Mouse (Mus musculus): Measurements from ENCODE around the gene Tbc1d10b. TPM values are rescaled to one million over a fixed set of nuclear protein-coding genes. Genes with fewer than 3 reads are reported as not detected.

The Tbc1d10b gene
- polyA plus RNA-seq (2017; shearing (Covaris generic)) = 12.7 TPM

DNA sequence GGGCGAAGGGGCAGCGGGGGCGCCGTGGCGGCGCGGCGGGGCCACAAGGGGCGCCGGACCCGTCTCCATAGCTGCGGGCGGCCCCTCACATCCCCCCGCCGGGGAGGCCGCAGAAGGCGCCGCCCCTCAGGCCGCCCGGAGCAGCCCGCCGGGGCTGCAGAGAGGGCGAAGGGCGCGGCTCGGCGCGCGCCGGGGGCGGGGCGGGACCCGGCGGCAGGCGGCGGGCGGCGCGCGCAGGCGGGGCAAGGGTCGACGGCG is at the start of gene Tbc1d10b:
TSS of gene Tbc1d10b (minus strand) at position 174 of the 258 bp plus-strand sequence.

DNA sequence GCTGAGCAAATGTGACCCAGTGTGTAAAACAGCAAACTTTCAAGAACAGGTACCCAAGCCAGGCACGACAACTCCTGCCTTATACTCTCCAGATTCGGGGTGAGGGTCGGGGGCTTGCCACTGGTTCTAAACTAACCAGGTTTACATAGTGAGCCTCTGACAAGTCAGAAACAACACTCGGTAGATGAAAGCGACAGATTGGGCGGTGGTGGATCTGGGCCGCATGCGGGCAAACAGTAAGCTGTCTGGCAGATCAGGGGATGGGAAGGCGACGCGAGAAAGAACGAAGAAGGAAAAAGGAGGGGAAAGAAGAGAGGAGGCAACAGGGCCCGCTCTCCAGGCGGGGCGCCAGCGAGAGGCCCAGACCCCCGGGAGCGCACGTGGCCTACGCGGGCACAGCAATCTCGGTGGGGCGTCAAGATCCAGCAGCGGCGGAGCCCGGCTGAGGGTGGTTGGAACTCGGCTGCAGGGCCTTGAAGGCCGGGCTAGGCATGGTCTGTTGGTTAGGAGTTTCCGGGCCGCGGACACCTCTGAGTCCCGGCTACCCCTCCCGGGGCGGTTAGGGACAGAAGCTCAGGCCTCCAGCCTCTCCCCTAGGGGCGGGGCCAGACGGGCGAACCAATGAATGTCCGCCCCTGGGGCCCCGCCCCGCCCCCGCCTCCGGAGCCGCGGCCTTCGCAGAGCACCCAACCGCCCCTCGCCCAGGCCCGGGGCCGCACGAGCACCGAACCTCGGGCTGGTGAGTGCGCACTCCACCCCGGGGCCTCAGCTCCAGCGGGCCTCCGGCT is 35.8 kb upstream of the Tbc1d10b start, which contains the start of gene Zfp771:
TSS of gene Zfp771 (plus strand) at position 405 of the 788 bp plus-strand sequence.

DNA sequence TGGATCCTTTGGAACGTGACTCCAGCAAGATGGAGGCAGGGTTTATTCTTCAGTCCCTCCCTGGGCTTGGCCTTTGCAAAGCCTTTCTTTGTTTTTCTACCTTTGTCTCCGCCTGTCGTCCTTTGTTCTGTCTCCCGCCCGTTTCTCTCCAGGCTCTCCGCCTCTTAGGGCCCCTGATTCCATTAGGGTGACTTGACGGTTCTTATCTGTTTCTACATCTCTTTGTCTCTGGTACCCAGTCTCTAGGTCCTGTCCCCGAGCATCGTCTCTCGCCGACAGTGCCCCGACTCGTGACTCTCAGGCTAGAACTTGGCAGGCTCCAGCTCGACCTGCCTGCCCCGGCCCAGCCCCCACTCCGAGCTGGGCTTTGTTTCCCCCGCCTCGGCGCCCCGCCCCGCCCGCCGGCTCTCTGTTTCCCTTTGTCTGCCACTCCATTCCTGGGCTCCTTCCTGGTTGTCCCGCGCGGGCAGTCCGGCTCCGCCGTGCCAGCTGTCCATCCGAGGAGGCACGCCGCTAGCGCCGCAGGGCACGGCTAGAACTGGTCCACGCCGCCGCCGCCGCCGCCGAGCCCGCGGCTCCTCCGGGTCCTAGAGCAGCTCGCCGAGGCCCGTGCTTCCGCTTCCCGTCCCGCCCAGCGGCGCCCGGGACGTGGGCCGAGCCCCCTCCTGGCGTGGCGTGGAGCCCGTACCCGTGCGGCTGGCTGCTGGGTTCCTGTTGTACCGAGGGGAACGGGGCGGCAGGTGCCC is 24.5 kb upstream of the Tbc1d10b start, which contains the start of the genes Zfp553 and Sept1:
TSS of gene Zfp553 (plus strand) at position 440 of the 746 bp plus-strand sequence.
TSS of gene Sept1 (minus strand) at position 509 of the 746 bp plus-strand sequence.

DNA sequence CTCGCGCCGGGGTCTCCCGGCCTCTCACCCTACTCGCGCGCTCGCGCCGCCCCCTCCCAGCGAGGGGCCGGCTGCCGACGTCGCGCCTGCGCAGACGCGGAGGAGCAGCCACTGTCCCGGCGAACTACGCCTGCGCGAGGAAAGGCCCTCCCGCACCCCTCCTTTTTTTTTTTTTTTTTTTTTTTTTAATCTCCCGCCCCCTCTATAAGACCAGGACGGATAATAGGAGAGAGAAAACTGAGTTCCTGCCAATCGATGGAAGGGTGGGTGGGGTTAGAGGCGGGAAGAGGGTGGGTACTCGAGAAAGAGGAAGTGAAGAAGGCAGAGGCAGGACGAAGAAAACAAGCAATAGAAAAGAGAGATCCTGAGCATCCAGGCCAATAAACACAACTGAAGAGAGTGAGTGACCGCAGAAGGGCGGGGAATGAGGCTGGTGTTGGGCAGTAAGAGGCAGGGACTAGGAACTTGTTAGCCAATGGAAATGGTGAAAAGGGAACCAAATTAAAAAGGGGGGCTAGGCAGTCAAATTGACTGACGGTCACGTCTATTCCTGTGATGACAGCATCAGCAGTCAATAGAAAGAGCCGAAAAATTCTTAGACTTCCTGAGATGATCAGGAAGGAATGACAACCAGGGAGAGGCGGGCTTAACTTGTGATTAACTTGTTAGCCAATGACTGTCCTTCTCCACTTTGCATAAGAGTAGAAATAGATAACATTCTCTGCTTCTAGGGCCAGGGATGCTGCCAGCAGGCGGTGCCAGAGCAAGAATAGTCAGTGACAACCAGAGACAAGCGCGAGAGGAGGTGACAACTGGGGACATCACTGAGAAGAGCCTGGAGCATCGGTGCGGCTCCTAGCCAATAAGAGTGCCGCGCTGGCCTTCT is 528 bp upstream of the Tbc1d10b start, which contains the start of gene Mylpf:
TSS of gene Mylpf (plus strand) at position 338 of the 886 bp plus-strand sequence.

DNA sequence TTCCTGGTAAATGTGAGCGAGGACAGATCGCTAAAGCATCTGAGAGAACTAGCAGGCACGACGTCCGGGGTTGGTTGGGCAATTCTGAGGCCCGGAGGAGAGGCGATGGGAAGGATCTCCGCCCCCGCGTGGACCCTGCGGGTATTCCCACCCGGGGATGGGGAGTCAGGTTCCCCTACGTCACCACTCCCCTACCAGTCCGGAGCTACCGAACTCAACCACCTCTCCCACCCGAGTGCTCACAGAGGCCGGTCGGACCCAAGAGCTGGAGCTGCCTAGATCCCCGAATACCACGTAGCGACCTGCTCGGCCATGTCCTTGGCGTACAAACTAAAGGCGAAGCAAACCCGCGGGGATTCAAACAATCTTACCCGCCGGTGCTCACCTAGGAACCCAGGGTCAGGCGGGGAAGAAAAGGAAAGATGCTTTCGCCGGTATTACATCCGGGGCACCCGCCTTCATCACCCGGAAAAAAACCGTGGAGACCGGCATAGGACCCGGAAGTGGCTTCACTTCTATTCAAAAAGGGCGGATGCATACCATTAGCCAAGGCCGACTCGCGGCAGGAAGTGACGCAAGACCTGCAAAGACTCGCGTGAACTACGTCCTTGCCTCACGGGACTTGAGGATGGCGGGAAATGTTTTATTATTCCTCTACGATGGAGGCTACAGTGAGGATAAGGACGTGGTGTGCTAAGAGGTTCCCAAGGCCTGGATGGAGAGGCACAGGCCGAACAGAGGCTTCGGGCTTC is 12.5 kb downstream of the Tbc1d10b start, which contains the start of gene Cd2bp2:
TSS of gene Cd2bp2 (minus strand) at position 507 of the 752 bp plus-strand sequence.

Other genes with a start within 250 kb of the Tbc1d10b start
- gene Cdipt, start 232.6 kb downstream of the Tbc1d10b start, polyA plus RNA-seq (2017; shearing (Covaris generic)) = 326 TPM
- 2.2 TPM for gene Cdiptos, start 232.4 kb downstream of the Tbc1d10b start, polyA plus RNA-seq (2017; shearing (Covaris generic))
- 51.3 TPM for gene Mvp, start 193.8 kb downstream of the Tbc1d10b start, polyA plus RNA-seq (2017; shearing (Covaris generic))
- 2.1 TPM for gene Pagr1b, start 192.0 kb downstream of the Tbc1d10b start, polyA plus RNA-seq (2017; shearing (Covaris generic))
- gene Pagr1a, start 191.1 kb downstream of the Tbc1d10b start, polyA plus RNA-seq (2017; shearing (Covaris generic)) = 148 TPM
- gene Gm42742, start 187.4 kb downstream of the Tbc1d10b start, polyA plus RNA-seq (2017; shearing (Covaris generic)) = 28.1 TPM
- 17.3 TPM for gene Prrt2, start 187.3 kb downstream of the Tbc1d10b start, polyA plus RNA-seq (2017; shearing (Covaris generic))
- gene Maz, start 181.4 kb downstream of the Tbc1d10b start, polyA plus RNA-seq (2017; shearing (Covaris generic)) = 19.6 TPM
- gene Kif22, start 166.0 kb downstream of the Tbc1d10b start, polyA plus RNA-seq (2017; shearing (Covaris generic)) = 11.8 TPM
- not detected for gene Zg16, start 121.1 kb downstream of the Tbc1d10b start, polyA plus RNA-seq (2017; shearing (Covaris generic))
- gene AI467606, start 117.1 kb downstream of the Tbc1d10b start, polyA plus RNA-seq (2017; shearing (Covaris generic)) = 452 TPM
- gene Qprt, start 86.2 kb downstream of the Tbc1d10b start, polyA plus RNA-seq (2017; shearing (Covaris generic)) = 23.9 TPM
- 84.5 TPM for gene Spn, start 70.6 kb downstream of the Tbc1d10b start, polyA plus RNA-seq (2017; shearing (Covaris generic))
- gene Cd2bp2, start 12.4 kb downstream of the Tbc1d10b start, polyA plus RNA-seq (2017; shearing (Covaris generic)) = 81.8 TPM
- 22.7 TPM for gene Mylpf, start 422 bp upstream of the Tbc1d10b start, polyA plus RNA-seq (2017; shearing (Covaris generic))
- 16.5 TPM for gene Zfp553, start 24.6 kb upstream of the Tbc1d10b start, polyA plus RNA-seq (2017; shearing (Covaris generic))
- gene Sept1, start 24.7 kb upstream of the Tbc1d10b start, polyA plus RNA-seq (2017; shearing (Covaris generic)) = 607 TPM
- gene Zfp771, start 35.8 kb upstream of the Tbc1d10b start, polyA plus RNA-seq (2017; shearing (Covaris generic)) = 0.60 TPM
- gene Dctpp1, start 52.2 kb upstream of the Tbc1d10b start, polyA plus RNA-seq (2017; shearing (Covaris generic)) = 51.4 TPM
- 12.5 TPM for gene Sephs2, start 65.6 kb upstream of the Tbc1d10b start, polyA plus RNA-seq (2017; shearing (Covaris generic))
- 375 TPM for gene Itgal, start 87.8 kb upstream of the Tbc1d10b start, polyA plus RNA-seq (2017; shearing (Covaris generic))
- gene Zfp768, start 137.1 kb upstream of the Tbc1d10b start, polyA plus RNA-seq (2017; shearing (Covaris generic)) = 0.35 TPM
- gene Zfp747, start 167.6 kb upstream of the Tbc1d10b start, polyA plus RNA-seq (2017; shearing (Covaris generic)) = 24.7 TPM
- gene 9130019O22Rik, start 178.7 kb upstream of the Tbc1d10b start, polyA plus RNA-seq (2017; shearing (Covaris generic)) = 9.9 TPM
- 6.4 TPM for gene E430018J23Rik, start 185.2 kb upstream of the Tbc1d10b start, polyA plus RNA-seq (2017; shearing (Covaris generic))
- 17.3 TPM for gene Zfp764, start 198.4 kb upstream of the Tbc1d10b start, polyA plus RNA-seq (2017; shearing (Covaris generic))
- 48.9 TPM for gene Zfp688, start 213.6 kb upstream of the Tbc1d10b start, polyA plus RNA-seq (2017; shearing (Covaris generic))
- gene Zfp689, start 240.7 kb upstream of the Tbc1d10b start, polyA plus RNA-seq (2017; shearing (Covaris generic)) = 11.8 TPM